Mouse (Mus musculus) right cerebral cortex, postnatal 4 days (tissue): Measurements from ENCODE around the gene AW822073.
A peak's percentile ranks its signal among the peaks of the same experiment; 100 is the strongest.
"Not testable (repeated sequence)": the region's sequence is repeated elsewhere in the genome, so short reads cannot be mapped to it uniquely, and the experiment has no call there.

ENCODE experiments used
- DNase-seq: peaks from one replicate; pipeline ENCODE4 v3.0.0-alpha.2; 2022

The AW822073 gene

GRCm38 (mm10) chr10:58224827-58225785, at the start of gene AW822073:
Gene AW822073, minus strand, starts transcription at chr10:58224930.
- DNase-seq = not testable (repeated sequence)

- no peak for DNase-seq
Observed at GRCm38 (mm10) chr10:58258466-58258865, 33.7 kb upstream of the AW822073 start.

GRCm38 (mm10) chr10:58255954-58256353, 31.2 kb upstream of the AW822073 start:
- no peak for DNase-seq

GRCm38 (mm10) chr10:58255213-58255892, 30.6 kb upstream of the AW822073 start, which contains the start of gene Gcc2:
Gene Gcc2, plus strand, starts transcription at chr10:58255497.
- DNase-seq = peak; percentile 93

GRCm38 (mm10) chr10:58254635-58255175, 30.0 kb upstream of the AW822073 start:
- no peak for DNase-seq

GRCm38 (mm10) chr10:58249535-58249934, 24.8 kb upstream of the AW822073 start:
- no peak for DNase-seq

- peak; percentile 32 for DNase-seq
Observed at GRCm38 (mm10) chr10:58238984-58239740, 14.4 kb upstream of the AW822073 start.

- no peak for DNase-seq
Observed at GRCm38 (mm10) chr10:58236613-58237012, 11.9 kb upstream of the AW822073 start, which contains the start of gene Gm4981. Gene Gm4981, minus strand, starts transcription at chr10:58236701.

- DNase-seq = not testable (repeated sequence)
Observed at GRCm38 (mm10) chr10:58234985-58235384, 10.3 kb upstream of the AW822073 start.

GRCm38 (mm10) chr10:58233740-58234121, 9.0 kb upstream of the AW822073 start:
- not testable (repeated sequence) for DNase-seq

GRCm38 (mm10) chr10:58233054-58233739, 8.5 kb upstream of the AW822073 start:
- DNase-seq = not testable (repeated sequence)

- not testable (repeated sequence) for DNase-seq
Observed at GRCm38 (mm10) chr10:58232641-58232969, 7.9 kb upstream of the AW822073 start, which contains the start of gene Duxf3. Gene Duxf3, minus strand, starts transcription at chr10:58232675.

GRCm38 (mm10) chr10:58231779-58232640, 7.3 kb upstream of the AW822073 start:
- peak; percentile 60 for DNase-seq

GRCm38 (mm10) chr10:58231088-58231487, 6.4 kb upstream of the AW822073 start:
- not testable (repeated sequence) for DNase-seq

GRCm38 (mm10) chr10:58230021-58230420, 5.3 kb upstream of the AW822073 start:
- not testable (repeated sequence) for DNase-seq

- DNase-seq = not testable (repeated sequence)
Observed at GRCm38 (mm10) chr10:58227798-58228197, 3.1 kb upstream of the AW822073 start.

GRCm38 (mm10) chr10:58226357-58226756, 1.6 kb upstream of the AW822073 start:
- DNase-seq = not testable (repeated sequence)

GRCm38 (mm10) chr10:58223972-58224805, 541 bp downstream of the AW822073 start:
- peak; percentile 59 for DNase-seq

GRCm38 (mm10) chr10:58223161-58223560, 1.6 kb downstream of the AW822073 start:
- DNase-seq = not testable (repeated sequence)

- DNase-seq = not testable (repeated sequence)
Observed at GRCm38 (mm10) chr10:58221571-58221970, 3.2 kb downstream of the AW822073 start.
